Mouse (Mus musculus) kidney, adult 2 months (tissue): ENCODE measurements around the gene Cfap69.

ENCODE experiments used
- CTCF ChIP-seq: fragments of 200-500 bp; conservative IDR thresholded peaks from 2 replicates; pipeline ENCODE4 v1.5.1; 2011; ENCODE audit warnings: low read depth, mild to moderate bottlenecking, control low read depth, low read length, moderate library complexity, mixed read lengths; ENCODE audit not compliant: insufficient read depth, insufficient read length
- POLR2A ChIP-seq: fragments of 200-500 bp; IDR thresholded peaks from one replicate; pipeline ENCODE4 v1.6.1; 2011; ENCODE audit warnings: low read depth, low read length, control low read depth

GRCm38 (mm10) chr5:5536131-5536530, 127.9 kb downstream of the Cfap69 start:
- TF ChIP-seq CTCF, result no peak
- no peak for TF ChIP-seq POLR2A
